Mouse (Mus musculus): ENCODE measurements around the gene Myo18b.
A peak's percentile ranks its signal among the peaks of the same experiment; 100 is the strongest.

Gene Myo18b

GRCm38 (mm10) chr5:112877391-112878115 is 18.6 kb downstream of the Myo18b start:
- no peak for DNase-seq (ENCODE audit: low spot score in 2 of 2)

GRCm38 (mm10) chr5:112876846-112877390 is 19.2 kb downstream of the Myo18b start:
- DNase-seq (ENCODE audit: low spot score in 2 of 2): peak in 1 of 2 experiments; percentile 28

- no peak for DNase-seq (ENCODE audit: low spot score in 2 of 2)
These were observed 23.2 kb downstream of the Myo18b start for GRCm38 (mm10) chr5:112872999-112873398.

GRCm38 (mm10) chr5:112870729-112871128 is 25.4 kb downstream of the Myo18b start:
- peak; percentile 32 to 75 for DNase-seq (ENCODE audit: low spot score in 2 of 2)

GRCm38 (mm10) chr5:112868620-112869019 is 27.5 kb downstream of the Myo18b start:
- DNase-seq (ENCODE audit: low spot score in 2 of 2): no peak

- peak in 1 of 2 experiments; percentile 53 for DNase-seq (ENCODE audit: low spot score in 2 of 2)
These were observed 31.3 kb downstream of the Myo18b start for GRCm38 (mm10) chr5:112864719-112865367.

- no peak for DNase-seq (ENCODE audit: low spot score in 2 of 2)
These were observed 36.7 kb downstream of the Myo18b start for GRCm38 (mm10) chr5:112859379-112860035.

GRCm38 (mm10) chr5:112853179-112853578 is 43.0 kb downstream of the Myo18b start:
- DNase-seq (ENCODE audit: low spot score in 2 of 2): peak in 1 of 2 experiments; percentile 21

GRCm38 (mm10) chr5:112851389-112851788 is 44.8 kb downstream of the Myo18b start:
- no peak for DNase-seq (ENCODE audit: low spot score in 2 of 2)

- DNase-seq (ENCODE audit: low spot score in 2 of 2): peak in 1 of 2 experiments; percentile 31
These were observed 47.4 kb downstream of the Myo18b start for GRCm38 (mm10) chr5:112848586-112849280.

GRCm38 (mm10) chr5:112847985-112848542 is 48.1 kb downstream of the Myo18b start:
- DNase-seq (ENCODE audit: low spot score in 2 of 2): no peak

GRCm38 (mm10) chr5:112846146-112846545 is 50.0 kb downstream of the Myo18b start:
- no peak for DNase-seq (ENCODE audit: low spot score in 2 of 2)

GRCm38 (mm10) chr5:112844460-112844859 is 51.7 kb downstream of the Myo18b start:
- DNase-seq (ENCODE audit: low spot score in 2 of 2): no peak

GRCm38 (mm10) chr5:112843676-112844257 is 52.4 kb downstream of the Myo18b start:
- no peak for DNase-seq (ENCODE audit: low spot score in 2 of 2)

GRCm38 (mm10) chr5:112842696-112843095 is 53.5 kb downstream of the Myo18b start:
- no peak for DNase-seq (ENCODE audit: low spot score in 2 of 2)

GRCm38 (mm10) chr5:112841850-112842249 is 54.3 kb downstream of the Myo18b start:
- no peak for DNase-seq (ENCODE audit: low spot score in 2 of 2)

GRCm38 (mm10) chr5:112834896-112835295 is 61.3 kb downstream of the Myo18b start:
- no peak for DNase-seq (ENCODE audit: low spot score in 2 of 2)

- DNase-seq (ENCODE audit: low spot score in 2 of 2): no peak
These were observed 62.3 kb downstream of the Myo18b start for GRCm38 (mm10) chr5:112833866-112834265.

- no peak for DNase-seq (ENCODE audit: low spot score in 2 of 2)
These were observed 70.9 kb downstream of the Myo18b start for GRCm38 (mm10) chr5:112825091-112825794.

- DNase-seq (ENCODE audit: low spot score in 2 of 2): peak in 1 of 2 experiments; percentile 21
These were observed 71.8 kb downstream of the Myo18b start for GRCm38 (mm10) chr5:112824376-112824775.
